Mouse (Mus musculus) CD4-positive, CD25-positive, alpha-beta regulatory T cell, adult 2 months (primary cell): ENCODE results near the gene Ppp2r2c.
"Not testable (repeated sequence)": the region's sequence is repeated elsewhere in the genome, so short reads cannot be mapped to it uniquely, and the experiment has no call there.

Source experiments
- DNase-seq: peaks from one replicate; pipeline ENCODE4 v3.0.0-alpha.2; 2012; ENCODE audit warnings: low read depth, low spot score

Gene Ppp2r2c

DNA sequence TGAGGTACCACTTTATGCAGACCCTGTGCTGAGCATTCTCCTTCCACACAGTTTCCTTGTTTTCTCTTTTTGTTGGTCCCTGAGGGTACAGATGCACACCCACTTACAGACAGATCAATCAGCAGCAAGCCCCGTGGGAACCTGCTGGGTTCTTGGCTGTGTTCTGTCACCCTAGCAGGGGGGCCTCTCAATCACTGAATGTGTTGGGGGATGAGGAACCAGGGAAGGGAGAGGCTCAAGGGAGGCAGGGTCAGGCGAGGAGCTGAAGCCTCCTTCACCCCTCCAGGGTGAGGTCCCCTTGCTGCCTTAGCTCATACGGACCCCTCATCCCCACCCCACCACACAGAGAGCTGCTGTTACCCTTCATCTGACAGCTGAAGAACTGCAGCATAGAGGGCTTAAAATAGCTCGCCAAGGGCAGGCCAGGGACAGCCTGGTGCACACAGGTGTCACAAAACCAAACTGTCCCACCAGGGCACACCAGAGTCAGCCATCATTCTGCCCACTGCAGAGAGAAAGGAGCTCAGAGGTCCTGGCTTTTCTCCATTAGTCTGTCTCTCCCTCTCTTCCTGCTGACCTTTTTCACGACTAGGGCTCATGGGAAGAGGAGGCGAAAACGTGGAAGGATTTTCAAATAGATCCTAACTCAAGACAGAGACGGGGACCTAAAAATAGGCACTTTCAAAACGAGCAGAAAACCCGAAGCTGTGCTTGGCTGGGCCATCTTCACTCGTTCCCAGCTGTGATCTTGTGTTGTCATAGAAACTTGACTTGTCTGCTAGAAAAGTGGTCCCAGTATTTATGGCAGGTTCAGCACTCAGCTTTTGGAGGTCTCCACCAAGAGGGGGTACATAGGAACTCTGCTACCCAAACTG lies 55.8 kb downstream of the Ppp2r2c start:
- DNase-seq = no peak

DNA sequence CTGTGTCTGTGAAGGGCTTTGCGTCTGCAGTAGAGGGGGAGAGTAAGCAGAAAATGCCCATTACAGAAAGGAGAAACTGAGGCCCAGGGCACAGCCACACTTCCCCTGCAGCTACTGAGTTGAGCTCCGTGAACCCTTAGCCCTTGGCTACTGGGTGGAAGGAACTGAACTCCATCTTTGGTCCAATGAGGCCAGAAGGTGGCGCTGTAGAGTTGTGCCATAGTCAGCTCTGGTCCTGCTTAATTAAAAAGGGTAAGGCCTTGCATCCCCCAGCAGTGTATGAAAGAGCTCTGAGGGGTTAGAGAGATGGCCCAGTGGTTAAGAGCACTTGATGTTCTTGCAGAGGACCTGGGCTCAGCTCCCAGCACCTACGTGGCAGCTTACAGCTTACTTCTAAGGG lies 60.4 kb downstream of the Ppp2r2c start:
- DNase-seq = peak; percentile 31

GRCm38 (mm10) chr5:36929376-36929775 lies 61.1 kb downstream of the Ppp2r2c start:
- no peak for DNase-seq

- DNase-seq = no peak
Observed at GRCm38 (mm10) chr5:36933383-36933782, 65.1 kb downstream of the Ppp2r2c start.

DNA sequence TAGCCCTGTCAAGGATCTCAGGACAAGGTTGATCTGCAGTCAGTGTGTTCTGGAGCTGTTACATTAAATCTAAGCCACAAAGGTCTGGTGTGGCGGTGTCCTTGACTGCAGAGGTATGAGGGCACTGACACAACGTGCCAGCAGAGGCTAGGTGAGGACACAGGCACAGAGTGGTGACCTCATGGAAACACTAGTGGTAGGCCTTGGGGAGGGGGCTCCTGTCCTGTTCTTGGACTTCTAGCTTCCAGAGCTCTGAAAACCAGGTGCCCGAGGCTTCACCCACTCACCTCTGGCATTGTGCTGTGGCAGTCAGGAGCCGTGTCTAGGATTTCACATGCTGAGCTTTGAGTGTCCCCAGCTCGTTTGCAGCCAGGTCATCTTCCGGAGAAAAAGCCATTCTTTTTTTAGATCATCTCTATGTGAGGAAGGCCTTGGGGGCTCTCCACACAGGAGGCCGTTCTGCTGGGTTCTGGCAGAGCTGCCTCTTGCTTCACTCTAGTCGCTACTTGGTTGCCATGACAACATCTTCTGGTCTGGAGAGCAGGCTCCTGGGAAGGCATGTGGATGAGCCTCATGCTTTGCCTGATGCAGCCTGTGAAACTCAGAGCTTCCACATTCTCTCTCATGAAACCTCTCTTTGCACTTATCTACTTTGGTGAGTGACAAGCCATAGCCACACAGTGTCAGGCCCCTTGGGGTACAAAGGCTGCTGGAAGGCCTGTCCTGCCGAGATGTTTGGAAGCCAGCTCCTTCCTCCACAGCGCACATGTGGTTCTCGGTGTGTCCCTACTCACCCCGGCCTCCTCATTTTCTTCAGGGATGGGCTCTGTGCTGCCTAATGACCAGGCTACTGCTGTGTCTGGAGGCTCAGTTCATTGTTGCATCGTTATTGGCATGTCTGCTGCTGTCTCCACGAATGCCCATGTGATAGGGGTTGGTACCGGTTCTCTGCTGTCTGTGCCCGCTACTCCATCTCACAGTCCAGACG lies 67.5 kb downstream of the Ppp2r2c start:
- DNase-seq = no peak

- no peak for DNase-seq
Observed at GRCm38 (mm10) chr5:36936548-36936947, 68.2 kb downstream of the Ppp2r2c start.

DNA sequence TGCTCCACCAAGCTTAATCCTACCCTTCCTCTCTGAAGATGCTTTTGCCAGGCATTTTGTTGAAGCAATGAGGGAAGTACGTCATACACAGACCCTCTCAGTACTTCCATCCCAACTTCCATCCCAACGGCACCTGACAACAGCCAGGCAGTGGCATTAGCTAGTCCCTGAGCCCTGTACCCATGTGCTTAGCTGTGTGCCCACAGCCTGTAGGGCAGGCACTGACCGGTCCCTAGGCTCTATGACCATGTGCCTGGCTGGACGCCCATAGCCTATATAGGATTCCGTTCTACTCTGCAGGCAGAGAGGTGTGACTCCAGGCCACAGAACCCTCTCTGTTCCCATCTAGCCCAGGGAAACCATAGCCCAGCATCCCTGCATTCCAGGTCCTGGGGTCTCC lies 69.7 kb downstream of the Ppp2r2c start:
- no peak for DNase-seq

DNA sequence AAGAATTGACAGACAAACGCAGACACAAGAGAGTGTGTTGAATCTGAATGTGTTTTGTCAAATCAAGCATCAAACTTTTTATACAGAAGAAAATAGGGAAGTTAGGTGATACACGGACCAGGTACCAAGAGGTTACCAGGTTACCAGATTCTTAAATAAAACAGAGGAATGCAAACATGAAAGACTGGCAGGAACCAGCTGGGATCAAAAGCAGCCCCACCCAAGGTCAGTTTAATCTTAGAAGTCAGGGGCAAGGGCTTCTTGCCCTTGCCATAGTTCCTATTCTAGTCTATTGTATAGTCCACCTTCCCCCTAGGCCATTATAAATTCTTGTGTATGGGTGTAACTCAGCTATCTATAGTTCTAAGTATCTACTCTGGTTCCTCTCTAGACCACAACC lies 70.7 kb downstream of the Ppp2r2c start:
- DNase-seq = not testable (repeated sequence)

- DNase-seq = no peak
Observed at GRCm38 (mm10) chr5:36942446-36942845, 74.1 kb downstream of the Ppp2r2c start.

DNA sequence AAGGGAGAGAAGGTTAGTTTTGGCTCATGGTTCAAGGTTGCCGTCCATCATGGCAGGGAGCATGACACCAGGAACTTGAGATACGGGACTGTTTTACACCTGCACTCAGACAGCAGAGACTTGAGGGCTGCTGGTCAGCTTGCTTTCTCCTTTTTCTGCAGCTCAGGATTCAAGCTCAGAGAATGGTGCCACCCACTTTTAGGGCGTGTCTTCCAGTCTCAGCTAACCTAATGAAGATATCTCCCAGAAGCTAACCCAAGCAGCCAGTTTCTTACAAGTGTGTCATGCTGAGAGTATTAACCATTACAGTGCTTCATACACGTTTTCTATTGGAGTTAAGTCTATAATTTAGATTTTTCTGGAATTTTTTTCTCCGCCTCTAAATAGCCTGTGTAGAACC lies 76.2 kb downstream of the Ppp2r2c start:
- no peak for DNase-seq

DNA sequence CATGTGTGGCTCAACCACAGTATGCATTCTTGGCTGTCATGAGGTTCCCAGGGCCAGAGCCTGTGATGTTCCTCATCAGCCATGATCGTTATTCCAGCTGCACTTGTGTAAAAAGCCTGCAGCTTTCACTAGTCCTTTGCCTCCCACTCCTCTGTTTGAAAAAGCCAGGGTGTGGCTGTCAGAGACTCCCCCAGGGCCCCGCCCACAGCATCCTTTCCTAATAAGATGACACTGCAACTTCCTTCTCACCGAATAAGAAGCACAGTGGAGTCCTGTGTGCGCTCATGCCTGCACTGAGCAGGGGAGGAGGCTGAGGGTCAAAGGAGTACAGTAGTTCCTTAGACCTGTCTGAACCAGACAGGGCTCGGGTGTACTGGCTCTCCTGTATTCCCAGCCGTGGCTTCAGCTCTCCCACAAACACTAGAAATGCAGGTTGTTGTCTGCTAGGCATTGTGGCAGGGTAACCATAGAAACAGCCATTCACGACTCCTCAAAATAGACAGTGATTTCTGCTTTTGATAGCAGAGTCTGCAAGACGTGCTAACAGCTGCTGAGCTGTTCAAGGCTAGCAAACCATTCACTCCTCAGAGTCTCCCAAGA lies 76.9 kb downstream of the Ppp2r2c start:
- DNase-seq = no peak

DNA sequence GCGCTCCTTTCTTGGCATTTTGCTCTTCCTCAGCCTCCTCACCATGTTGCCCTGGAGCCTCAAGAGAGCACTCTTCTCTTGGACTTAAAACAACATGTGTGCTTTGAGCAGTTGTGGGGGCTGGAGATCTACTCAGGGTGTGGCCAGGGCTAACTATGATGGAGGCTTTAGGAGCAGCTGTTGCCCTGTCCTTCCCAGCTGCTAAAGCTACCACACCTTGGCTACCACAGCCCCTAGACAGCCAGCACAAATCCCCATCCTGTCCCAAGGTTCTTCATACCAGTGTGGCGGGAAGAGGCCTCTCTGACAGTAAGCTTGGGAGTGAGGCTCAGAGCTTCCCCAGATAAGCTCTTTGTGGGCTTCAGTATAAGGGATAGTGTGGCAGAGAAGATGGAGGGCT lies 77.4 kb downstream of the Ppp2r2c start:
- no peak for DNase-seq

DNA sequence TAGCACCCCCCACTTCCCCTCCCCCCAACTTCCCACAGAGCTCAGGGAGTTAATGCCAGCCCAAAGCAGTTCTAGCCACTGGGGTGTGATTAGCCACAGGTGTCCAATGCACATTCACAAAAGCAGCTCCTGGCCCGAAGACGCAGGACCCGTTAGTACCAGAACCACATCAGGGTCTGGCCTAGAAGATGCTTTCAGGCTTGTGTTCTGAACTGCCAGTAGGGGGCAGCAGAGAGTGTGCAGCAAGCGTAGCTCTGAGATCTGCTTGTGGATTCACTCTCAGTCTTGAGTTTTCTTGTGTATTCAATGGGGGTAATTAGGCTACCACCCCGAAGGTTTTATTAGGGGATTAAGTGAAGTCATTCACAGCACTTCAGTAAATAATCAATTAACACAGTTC lies 78.1 kb downstream of the Ppp2r2c start:
- peak; percentile 85 for DNase-seq

DNA sequence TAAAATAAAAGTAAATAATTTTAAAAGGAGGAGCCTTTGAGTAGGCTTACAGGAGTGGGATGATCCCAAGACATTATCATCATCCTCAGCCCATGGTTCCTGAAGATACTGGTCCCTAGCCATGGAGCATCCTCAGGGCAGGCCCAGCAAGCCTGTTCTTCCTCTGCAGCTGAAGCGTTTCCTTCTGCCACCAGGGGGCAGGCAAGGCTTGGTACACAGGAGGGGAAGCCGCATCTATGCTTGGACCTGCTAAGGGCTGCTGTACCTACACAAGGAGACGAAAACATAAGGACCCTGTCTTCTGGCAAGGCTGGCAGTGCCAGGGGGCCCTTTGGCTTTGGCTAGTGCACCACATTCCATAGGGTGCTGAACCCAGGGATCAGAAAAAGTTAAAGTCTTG lies 80.5 kb downstream of the Ppp2r2c start:
- DNase-seq = peak; percentile 85

DNA sequence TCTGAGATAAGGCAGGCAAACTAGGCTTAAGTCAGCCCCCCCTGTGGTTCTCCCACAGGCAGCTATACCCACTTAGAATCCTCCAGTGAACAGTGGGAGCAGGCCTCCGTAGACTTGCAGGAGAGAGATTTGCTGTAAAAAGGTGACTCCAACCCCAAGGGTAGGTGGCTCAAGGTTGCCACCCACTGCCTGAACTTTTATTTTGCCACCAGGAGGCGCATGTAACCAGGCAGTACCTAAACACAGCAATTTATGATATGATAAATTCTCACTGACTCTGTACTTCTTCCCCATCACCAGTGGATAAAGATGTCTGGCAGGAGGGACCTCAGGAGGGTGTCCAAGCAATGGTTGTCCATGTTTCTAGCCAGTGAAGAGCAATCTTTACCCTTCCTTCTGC lies 82.6 kb downstream of the Ppp2r2c start:
- DNase-seq = peak; percentile 57

GRCm38 (mm10) chr5:36952311-36952710 lies 84.0 kb downstream of the Ppp2r2c start:
- no peak for DNase-seq

DNA sequence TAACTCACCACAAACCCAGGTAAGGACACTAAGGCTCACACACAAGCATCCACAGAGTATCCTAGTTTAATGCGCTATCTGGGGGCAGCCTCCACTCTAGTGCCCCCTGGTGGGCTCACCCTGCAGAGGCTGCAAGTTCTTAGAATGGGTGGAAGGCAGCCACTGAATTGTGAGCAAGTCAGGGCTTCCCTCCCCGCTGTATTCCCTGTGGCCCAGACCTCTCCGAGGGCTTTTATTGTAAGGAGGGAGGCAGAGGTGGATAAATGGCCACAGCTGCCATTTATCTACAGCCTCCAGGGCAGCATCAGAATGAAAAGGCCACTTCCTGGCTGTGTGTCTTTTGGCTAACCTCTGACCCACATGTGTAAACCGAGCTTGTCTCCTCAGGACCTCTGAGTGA lies 87.1 kb downstream of the Ppp2r2c start:
- DNase-seq = peak; percentile 59

- DNase-seq = peak; percentile 78
Observed at GRCm38 (mm10) chr5:36958837-36959236, 90.5 kb downstream of the Ppp2r2c start.

DNA sequence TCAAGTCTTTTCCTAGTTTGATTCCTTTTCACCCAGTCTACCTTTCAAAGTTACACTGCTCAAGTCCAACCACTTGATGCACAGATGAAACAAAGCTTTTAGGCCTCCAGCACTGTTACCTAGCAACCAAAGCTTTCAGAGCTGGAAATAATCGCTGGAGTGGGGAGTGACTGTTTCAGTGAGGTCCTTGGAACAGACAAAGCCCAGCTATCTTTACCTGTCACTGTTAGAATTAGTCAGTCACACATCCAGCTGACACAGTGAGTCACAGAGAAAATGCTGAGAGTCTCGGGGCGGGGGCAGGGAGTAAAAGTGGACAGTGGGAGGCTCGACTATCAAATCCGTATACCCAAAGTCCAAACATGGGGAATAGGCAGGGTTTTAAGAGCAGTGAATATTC lies 92.2 kb downstream of the Ppp2r2c start:
- DNase-seq = no peak

- no peak for DNase-seq
Observed at GRCm38 (mm10) chr5:36971587-36971986, 103.3 kb downstream of the Ppp2r2c start.

DNA sequence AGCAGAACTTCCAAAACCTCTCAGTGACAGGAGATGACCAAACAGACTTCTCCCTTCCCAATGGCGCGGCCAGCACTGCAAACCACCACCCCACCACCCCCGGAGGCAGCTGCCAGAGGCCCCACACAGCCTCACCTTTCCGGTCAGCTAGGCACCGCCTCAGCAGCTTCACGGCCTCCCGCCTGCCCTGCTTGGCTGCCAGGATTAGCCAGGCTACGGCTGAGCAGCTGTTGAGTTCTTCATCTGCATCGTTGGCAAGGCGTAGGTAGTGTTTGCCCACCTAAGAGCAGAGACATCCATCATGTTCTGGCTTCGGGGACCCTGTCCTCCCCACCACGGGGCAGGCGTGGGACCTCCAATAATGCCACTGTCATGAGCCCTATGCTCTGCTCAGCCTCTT lies 107.0 kb downstream of the Ppp2r2c start:
- DNase-seq = no peak

DNA sequence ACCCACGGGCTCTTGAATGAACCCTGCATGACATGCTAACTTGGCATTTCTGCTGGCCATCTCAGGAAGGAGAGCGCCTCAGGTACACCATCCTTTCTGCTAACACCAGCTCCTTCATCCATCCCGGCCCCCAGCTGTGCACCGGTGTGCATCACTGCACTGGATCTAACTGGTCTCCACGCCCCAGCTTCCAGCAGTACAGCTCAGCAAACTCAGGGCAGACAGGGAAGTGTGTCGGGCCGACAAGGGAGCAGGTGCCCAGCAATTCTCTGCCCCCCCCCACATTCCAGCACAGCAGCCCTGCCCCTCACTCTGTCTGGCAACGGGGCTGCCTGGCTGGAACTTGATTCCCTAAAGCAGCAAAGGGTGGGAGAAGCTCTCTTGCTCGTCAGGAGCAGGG lies 109.5 kb downstream of the Ppp2r2c start:
- no peak for DNase-seq
